Mouse (Mus musculus) liver, postnatal 0 days (tissue): ENCODE measurements around the gene Gm36079.
"Not testable (repeated sequence)": the region's sequence is repeated elsewhere in the genome, so short reads cannot be mapped to it uniquely, and the experiment has no call there.

Experiments used
- CTCF ChIP-seq: sonication (generic); IDR thresholded peaks from 2 replicates; pipeline ENCODE4 v1.5.1; 2016; ENCODE audit warnings: antibody characterized with exemption, low read depth
- EP300 ChIP-seq: IDR thresholded peaks from 2 replicates; pipeline ENCODE4 v1.6.1; 2016; ENCODE audit warnings: antibody characterized with exemption, low read depth, mild to moderate bottlenecking

GRCm38 (mm10) chr13:120070878-120071277 is 44.1 kb upstream of the Gm36079 start:
- not testable (repeated sequence) for TF ChIP-seq CTCF, EP300
